Mouse (Mus musculus): ENCODE data around the gene Pde2a. TPM values are rescaled to one million over a fixed set of nuclear protein-coding genes. Genes with fewer than 3 reads are reported as not detected.

The Pde2a gene
- total RNA-seq, 1 experiment from 2014 or later, result 68.1 TPM

DNA sequence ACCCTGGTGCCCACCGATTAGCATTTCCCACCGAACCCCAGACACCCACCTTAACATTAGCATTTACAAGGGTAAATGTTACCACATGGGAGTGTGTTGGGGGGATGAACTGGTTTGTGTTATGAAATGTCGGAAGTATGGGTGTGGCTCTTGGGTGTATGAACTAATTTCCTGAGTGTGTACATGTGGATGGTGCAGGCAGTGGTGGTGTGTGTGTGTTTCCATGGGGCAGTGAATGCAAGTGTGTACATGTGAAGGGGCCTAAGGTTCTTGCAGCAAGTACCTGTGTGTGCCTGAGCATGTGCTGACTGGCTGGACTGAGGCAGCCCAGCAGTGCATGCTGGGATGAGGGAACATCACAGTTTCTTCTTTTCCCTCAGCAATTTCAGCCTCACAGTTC, 76.9 kb downstream of the Pde2a start:
- no peak for ATAC-seq (ENCODE audit: extremely low read depth, insufficient number of reproducible peaks, low FRiP score, poor library complexity, severe bottlenecking)

DNA sequence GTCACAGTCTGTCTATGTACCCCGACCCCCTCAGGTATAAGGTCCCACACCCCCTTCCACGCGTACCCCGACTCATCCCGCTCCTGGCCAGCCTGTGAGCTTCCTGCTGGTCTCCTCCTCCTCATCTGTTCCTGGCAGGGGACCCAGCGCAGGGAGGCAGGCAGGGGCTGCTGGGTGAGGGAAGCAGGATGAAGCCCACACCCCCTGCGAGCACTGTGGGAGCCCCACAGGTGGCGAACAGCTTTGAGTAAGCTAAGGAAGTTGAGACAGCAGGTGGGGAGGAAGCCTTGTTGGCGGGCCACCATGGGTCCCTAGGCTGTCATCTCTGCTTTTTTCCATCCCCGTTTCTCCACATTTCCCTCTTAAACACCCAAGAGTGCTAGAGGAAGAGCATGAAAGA, 77.8 kb downstream of the Pde2a start:
- no peak for ATAC-seq (ENCODE audit: extremely low read depth, insufficient number of reproducible peaks, low FRiP score, poor library complexity, severe bottlenecking)

DNA sequence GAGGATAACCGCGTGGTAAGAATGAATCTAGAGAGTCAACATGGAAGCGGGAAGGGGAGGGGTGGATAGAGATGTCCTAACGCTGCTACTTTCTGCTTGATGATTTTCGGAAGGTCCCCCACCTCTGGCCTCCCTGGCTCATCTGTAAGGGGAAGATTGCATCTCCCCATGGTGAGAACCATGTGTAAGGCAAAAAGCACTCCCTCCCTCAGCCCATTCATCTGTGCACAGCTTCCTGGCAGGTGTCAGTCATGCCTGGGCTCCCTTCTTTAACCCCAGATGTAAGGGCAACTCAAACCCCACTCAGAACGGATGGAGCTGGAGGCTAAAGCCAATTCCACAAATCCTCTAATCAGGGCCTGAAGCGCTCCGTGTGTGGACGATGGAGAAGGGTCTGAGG, 78.2 kb downstream of the Pde2a start:
- ATAC-seq (ENCODE audit: extremely low read depth, insufficient number of reproducible peaks, low FRiP score, poor library complexity, severe bottlenecking), result no peak

DNA sequence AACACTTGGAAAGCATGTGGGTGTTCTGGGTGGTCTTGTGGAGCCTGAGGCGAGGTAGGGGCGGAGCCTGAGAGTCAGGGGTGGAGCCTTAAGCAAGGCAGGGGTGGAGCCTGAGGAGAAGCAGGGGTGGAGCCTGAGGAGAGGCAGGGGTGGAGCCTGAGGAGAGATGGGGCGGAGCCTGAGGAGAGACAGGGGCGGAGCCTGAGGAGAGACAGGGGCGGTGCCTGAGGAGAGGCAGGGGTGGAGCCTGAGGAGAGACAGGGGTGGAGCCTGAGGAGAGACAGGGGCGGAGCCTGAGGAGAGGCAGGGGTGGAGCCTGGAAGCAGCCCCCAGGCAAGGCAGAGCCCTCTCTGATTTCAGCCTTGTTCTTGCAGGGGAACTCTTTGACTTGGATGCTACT, 79.7 kb downstream of the Pde2a start:
- no peak for ATAC-seq (ENCODE audit: extremely low read depth, insufficient number of reproducible peaks, low FRiP score, poor library complexity, severe bottlenecking)

DNA sequence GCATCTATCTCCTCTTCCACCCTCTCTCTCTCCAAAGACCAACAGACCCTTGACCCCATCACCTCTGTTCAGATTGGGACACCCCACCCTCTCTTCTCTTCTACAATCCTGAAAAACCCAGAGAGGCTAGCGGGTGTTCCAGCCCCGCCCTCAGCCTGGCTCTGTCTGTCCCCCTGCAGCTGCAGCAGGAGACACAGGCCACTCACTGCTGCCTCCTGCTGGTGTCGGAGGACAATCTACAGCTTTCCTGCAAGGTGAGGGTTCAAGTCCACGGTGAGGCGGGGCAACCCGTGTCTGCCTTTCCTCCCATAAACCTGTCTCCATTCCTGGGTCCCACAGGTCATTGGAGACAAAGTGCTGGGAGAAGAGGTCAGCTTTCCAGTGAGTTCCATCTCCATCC, 80.2 kb downstream of the Pde2a start:
- no peak for ATAC-seq (ENCODE audit: extremely low read depth, insufficient number of reproducible peaks, low FRiP score, poor library complexity, severe bottlenecking)

DNA sequence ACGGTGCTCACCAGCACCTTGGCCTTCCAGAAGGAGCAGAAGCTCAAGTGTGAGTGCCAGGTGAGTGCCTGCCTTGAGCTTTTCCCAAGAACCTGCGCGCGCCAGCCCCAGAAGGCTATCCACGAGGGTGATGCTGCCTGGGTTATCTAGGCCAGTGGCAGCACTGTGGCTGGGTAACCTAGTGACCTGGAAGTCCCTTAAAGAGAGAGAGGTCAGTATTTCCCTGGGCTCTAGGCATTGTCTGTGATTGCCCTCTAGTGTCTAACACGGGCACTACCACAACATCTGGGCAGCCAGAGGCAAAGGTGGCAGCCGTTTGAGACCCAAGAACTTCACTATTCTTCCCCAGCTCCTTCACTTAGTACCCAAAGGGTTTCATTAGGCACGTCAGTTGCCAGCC, 81.9 kb downstream of the Pde2a start:
- ATAC-seq (ENCODE audit: extremely low read depth, insufficient number of reproducible peaks, low FRiP score, poor library complexity, severe bottlenecking), result peak; percentile 71

DNA sequence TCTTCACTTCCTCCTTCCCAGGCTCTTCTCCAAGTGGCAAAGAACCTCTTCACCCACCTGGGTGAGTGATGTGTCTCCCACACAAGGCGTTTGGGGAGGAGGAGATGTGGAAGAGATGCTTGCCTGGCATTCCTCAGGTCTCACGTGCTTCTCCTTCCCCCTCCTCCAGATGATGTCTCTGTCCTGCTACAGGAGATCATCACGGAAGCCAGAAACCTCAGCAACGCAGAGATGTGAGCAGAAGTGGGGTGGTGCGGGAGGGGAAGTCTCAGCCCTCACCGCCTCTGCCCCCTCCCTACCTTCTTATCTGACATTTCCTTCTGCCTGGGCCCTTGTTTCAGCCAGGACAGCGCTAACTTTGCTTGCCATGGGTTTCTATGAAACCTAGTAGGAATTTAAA, 82.3 kb downstream of the Pde2a start:
- no peak for ATAC-seq (ENCODE audit: extremely low read depth, insufficient number of reproducible peaks, low FRiP score, poor library complexity, severe bottlenecking)

DNA sequence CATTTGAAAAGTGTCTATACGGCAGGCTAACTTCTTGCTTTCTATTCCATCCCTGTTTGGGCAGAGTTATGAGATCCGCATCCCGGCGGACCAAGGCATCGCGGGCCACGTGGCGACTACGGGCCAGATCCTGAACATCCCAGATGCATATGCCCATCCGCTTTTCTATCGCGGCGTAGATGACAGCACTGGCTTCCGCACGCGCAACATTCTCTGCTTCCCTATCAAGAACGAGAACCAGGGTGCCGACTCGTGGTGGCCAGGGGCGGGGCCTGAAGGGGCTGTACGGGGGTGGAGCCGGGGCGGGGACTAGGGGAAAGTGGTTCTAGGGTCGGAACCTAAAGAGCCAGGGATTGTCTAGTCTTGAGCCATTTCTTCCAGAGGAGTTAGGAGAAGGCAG, 83.0 kb downstream of the Pde2a start:
- ATAC-seq (ENCODE audit: extremely low read depth, insufficient number of reproducible peaks, low FRiP score, poor library complexity, severe bottlenecking), result no peak

DNA sequence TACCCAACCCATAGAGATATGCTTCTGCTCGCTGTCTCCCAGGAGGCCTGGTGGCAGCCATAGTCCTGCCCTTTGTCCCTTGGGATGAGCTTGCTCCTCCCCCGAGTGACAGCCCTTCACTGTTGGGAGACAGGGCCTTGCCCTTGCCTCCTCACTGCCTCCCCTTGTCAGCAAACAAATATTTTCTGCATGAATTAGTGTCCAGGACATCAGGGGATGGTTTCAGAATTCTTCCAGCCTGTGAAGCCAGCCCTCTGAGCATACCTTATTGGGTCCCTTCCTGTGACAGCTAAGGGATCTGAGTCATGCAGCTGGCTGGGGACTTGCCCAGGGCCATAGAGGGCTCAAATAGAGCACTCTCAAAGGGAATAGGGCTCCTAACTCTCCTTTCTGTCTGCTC, 87.7 kb downstream of the Pde2a start:
- no peak for ATAC-seq (ENCODE audit: extremely low read depth, insufficient number of reproducible peaks, low FRiP score, poor library complexity, severe bottlenecking)

DNA sequence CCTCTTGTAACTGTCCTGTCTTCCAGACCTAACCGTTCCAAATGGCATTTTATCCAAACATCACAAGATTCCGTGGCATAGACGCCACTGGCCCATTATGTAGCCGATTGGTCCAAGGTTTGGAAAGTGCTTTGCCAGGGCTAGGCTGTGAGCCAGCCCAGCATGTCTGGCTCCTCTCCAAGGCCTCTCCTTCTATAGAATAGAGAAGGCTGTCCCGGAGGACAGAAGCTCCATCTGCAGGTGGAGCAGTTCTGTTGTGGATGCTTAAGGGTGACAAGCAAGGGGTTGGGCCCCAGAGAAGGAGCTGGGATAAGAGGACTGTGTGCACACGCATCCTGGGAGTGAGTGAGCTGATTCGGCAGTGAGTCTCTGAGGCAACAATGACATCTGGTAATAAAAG, 92.2 kb downstream of the Pde2a start:
- ATAC-seq (ENCODE audit: extremely low read depth, insufficient number of reproducible peaks, low FRiP score, poor library complexity, severe bottlenecking), result no peak

DNA sequence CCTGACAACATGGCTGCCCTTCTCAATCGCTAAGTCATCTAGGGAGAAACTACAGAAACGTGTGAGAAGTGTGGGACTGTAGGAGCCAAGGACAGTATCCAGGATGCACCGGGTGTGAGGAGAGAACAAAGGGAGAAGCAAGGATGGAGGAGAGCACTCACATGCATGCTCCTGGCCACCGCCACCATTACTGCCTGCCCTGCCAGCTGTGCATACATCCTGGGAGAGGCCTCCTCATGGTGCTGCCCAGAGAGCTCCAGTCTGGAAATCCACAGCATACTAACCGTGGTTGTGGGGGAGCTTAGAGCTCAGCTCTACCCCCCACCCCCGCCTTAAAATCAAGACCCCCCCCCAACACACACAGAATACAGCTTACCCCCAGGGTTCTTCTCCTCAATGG, 93.3 kb downstream of the Pde2a start:
- no peak for ATAC-seq (ENCODE audit: extremely low read depth, insufficient number of reproducible peaks, low FRiP score, poor library complexity, severe bottlenecking)

DNA sequence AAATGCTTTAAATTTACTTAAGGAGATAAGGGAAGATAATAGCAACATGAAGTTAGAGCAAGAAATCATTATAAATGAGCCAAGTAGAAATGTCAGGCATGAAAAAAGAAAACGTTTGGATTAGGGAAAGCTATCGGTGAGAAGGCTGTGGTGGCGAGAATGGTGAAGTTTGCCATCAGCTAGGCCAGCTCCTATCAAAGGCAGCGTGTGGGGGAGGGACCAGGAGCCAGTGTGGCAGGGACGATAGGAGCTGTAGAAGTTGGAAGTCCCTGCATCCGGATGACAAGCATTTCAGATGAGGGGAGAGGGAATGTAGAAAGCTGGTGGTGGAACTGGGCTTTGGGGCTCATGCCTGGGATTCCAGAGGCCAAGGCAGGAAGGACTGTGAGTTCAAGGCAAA, 93.8 kb downstream of the Pde2a start:
- no peak for ATAC-seq (ENCODE audit: extremely low read depth, insufficient number of reproducible peaks, low FRiP score, poor library complexity, severe bottlenecking)

DNA sequence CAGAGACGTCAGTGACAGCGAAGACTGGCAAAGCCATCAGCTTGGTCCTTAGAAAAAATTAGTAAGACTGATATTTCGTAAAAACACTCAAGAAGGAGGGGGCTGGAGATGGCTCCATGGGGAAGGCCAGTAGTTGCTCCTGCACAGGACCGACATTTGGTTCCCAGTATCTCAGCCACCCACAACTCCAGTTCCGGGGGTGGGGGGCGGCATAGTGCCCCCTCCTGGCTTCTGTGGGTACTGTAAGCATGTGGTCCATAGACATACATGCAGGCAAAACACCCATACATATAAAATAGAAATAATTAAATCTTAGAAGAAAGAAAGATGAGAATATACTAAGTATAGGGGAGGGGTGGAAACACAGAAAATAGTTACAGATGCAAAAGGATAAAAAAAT, 95.0 kb downstream of the Pde2a start:
- no peak for ATAC-seq (ENCODE audit: extremely low read depth, insufficient number of reproducible peaks, low FRiP score, poor library complexity, severe bottlenecking)

DNA sequence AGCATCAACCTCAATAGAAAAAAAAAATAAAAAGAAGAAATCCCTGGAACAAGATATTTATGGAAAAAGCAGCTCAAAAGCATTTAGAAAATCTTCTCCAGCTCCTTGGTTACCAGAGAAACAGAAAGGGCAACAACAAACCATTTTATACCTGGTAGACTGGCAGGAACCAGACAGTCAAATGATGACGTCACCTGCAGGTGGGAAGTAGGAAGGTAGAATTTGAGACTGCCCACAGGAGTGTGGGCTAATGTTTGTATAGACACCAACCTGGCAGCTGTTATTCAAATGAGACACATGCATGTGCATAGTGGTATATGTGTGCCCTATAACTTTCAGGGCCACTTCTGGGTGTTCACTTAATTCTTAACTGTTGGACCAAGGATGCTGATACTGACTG, 100.2 kb downstream of the Pde2a start:
- no peak for ATAC-seq (ENCODE audit: extremely low read depth, insufficient number of reproducible peaks, low FRiP score, poor library complexity, severe bottlenecking)

DNA sequence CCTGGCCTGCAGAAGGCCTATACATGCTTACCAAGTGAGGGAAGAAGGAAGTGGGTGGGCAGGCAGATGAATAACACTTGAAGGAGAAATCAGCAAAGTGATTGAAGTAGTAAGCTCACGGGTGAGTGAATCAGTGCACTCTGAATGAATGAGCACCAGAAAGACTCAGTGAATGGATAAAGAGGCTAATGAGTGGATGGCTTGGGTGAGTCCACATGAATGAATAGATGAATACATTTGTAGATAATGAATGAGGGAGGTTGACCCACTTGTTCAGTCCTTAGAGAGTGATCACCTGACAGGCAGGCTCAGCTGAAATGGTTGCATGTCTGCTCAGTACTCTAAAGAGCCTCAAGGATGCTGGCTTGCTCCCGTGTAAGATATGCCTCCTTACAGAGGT, 101.7 kb downstream of the Pde2a start:
- no peak for ATAC-seq (ENCODE audit: extremely low read depth, insufficient number of reproducible peaks, low FRiP score, poor library complexity, severe bottlenecking)

DNA sequence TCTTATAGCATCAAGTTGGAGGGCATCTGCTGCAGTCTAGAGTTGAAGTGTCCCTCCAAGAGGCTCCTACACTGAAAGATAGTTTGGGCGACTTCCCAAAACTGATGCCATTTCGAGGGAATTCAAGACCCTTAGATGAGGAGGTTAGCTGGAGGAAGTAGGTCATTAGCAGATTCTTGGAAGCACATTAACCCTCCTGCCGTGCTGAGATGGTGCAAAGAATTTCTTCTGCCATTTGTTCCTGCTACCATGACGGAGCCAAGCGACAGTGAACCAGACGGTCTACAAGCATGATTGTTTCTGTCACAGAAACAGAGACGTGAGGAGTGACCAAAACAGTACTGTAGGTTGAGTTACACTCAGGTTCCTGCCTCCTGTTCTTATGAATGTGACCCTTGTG, 105.0 kb downstream of the Pde2a start:
- no peak for ATAC-seq (ENCODE audit: extremely low read depth, insufficient number of reproducible peaks, low FRiP score, poor library complexity, severe bottlenecking)

DNA sequence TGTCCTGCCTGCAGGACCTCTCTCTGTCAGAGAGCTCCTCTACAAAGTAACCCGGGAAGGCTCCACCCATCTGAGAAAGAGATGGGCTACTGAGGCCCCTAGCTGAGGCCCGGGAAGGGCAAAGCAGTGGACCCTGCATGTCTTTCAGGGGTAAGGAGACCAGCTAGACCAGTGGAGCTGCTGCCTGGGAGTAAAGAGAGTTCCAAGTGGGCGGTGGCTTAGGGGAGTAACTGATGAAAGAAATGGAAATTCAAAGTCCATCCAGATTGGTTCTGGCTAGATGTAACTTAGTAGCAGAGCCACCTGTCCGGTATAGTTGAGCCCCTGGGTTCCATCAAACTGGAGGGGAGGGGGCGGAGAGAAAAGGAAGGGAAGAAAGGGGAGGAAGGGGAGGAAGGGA, 112.9 kb downstream of the Pde2a start:
- ATAC-seq (ENCODE audit: extremely low read depth, insufficient number of reproducible peaks, low FRiP score, poor library complexity, severe bottlenecking), result no peak

DNA sequence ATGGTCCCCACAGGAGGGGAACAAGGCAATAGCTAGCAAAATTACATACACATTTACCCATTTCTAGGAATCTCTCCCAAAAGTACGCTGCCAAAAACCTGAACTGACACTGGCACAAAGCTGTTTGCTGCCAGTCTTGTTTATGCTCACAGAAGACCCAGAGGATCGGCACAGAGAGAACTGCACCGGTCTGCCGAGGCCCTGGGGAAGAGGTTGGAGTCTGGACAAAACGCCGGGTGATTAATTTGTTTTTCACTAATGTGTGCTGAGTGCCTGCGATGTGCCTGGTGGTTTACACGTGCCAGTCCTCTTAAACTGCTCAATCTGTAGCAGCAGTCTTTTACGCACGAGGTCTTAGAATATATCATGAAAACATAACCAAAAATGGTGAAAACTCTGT, 113.6 kb downstream of the Pde2a start:
- no peak for ATAC-seq (ENCODE audit: extremely low read depth, insufficient number of reproducible peaks, low FRiP score, poor library complexity, severe bottlenecking)

DNA sequence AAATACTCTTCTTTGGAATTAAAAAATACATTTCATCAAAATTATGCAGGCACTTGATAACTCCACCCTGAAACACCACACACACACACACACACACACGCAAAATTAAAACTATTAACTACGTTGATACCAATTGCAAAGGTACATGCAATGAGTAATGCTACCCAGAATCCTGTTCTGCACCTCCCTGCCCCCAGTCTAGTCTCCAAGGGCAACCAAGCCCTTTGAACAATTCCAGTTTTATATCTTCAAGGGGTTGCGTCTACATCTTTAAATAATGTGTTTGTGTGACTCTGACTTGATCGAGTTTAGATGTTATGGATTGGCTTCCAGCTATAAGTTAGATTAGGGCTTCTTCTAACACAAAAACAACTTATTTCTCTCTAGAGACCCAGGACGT, 114.0 kb downstream of the Pde2a start:
- no peak for ATAC-seq (ENCODE audit: extremely low read depth, insufficient number of reproducible peaks, low FRiP score, poor library complexity, severe bottlenecking)

DNA sequence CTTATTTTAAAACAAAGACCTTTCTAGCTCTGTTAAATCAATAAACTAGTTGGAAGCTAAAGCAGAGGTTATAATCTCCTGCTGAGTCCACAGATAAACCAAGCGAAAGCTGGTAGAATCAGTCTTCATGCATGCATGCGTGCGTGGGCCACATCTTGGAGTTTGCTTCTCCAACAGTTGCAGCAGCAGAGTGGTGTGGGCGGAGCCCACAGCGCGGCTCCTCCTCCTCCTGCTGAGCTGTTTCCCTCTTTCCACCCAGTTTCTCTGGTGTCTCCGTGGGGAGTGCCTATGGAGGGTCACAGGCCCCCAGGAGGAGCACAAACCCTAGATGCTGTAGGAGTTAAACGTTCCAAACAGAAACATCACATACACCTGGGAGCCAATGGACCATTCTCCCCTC, 116.0 kb downstream of the Pde2a start:
- ATAC-seq (ENCODE audit: extremely low read depth, insufficient number of reproducible peaks, low FRiP score, poor library complexity, severe bottlenecking), result no peak

DNA sequence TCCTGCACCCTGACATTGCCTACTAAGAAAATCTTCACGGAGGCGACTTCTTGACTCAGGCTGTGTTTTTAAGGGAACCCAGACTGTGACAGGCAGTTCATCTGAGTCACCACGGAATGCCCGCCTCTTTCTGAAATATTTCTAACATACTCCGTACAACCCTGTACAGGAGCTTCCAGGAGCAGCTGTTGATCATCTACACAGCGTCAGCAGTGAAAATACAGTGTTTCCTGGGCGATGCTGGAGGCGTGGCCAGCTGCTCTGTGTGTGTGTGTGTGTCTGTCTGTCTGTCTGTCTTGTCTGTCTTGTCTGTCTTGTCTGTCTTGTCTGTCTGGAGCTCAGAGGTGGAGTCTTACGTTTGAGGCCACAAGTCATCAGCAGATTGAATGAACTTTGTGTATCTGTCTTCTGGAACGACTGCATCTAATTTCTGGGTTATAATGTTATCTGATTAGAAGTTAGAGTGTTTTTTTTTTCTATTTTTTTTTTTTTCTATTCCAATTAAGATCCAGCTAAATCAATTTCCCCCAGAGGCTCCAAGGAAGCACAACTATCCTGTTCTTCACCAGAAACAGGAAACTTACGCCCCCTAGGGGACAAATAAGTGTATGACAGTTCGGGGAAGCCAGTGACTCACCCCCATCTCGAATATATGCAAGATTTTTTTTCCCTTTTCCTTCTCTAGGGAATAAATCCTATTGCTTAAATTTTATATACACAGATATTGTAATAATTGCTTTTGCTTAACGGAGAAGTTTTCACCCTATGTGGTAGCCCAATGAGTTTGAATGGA, 116.8 kb downstream of the Pde2a start:
- peak; percentile 40; the same call in 1 of the 2 replicates for ATAC-seq (ENCODE audit: extremely low read depth, insufficient number of reproducible peaks, low FRiP score, poor library complexity, severe bottlenecking)

Data from neutrophil, adult 5-6 weeks (primary cell).